Mouse (Mus musculus) neural tube, embryonic 12.5 days (tissue): ENCODE data around the gene Perm1. TPM values are rescaled to one million over a fixed set of nuclear protein-coding genes. Genes with fewer than 3 reads are reported as not detected.

ENCODE experiments used
- ATAC-seq: fragments of 200-750 bp; cut with Nextera tagmentation; 2 replicates; pipeline ENCODE4 v1.8.0; 2017; ENCODE audit warnings: low read depth, mild to moderate bottlenecking, moderate TSS enrichment, moderate library complexity; ENCODE audit not compliant: low FRiP score
- H3K27ac ChIP-seq: fragments of 300-500 bp; sonication (generic); 2 replicates; pipeline ENCODE4 v1.5.1; 2016
- H3K27me3 ChIP-seq: fragments of 300-500 bp; sonication (generic); replicated peaks from 2 replicates; pipeline ENCODE4 v1.6.1; 2016; ENCODE audit warnings: mild to moderate bottlenecking
- H3K36me3 ChIP-seq: fragments of 300-500 bp; sonication (generic); 2 replicates; pipeline ENCODE4 v1.6.1; 2016; ENCODE audit warnings: mild to moderate bottlenecking
- H3K4me1 ChIP-seq: fragments of 300-500 bp; sonication (generic); 2 replicates; pipeline ENCODE4 v1.6.1; 2016
- H3K4me2 ChIP-seq: fragments of 300-500 bp; sonication (generic); replicated peaks from 2 replicates; pipeline ENCODE4 v1.6.1; 2016; ENCODE audit warnings: mild to moderate bottlenecking
- H3K4me3 ChIP-seq: fragments of 300-500 bp; sonication (generic); 2 replicates; pipeline ENCODE4 v1.5.1; 2016
- H3K9ac ChIP-seq: fragments of 300-500 bp; sonication (generic); 2 replicates; pipeline ENCODE4 v1.6.1; 2016; ENCODE audit warnings: mild to moderate bottlenecking
- H3K9me3 ChIP-seq: fragments of 300-500 bp; sonication (generic); 2 replicates; pipeline ENCODE4 v1.6.1; 2016; ENCODE audit warnings: mild to moderate bottlenecking
- WGBS: fragments of 180-500 bp; shearing (Covaris S2); methylation state at CpG from one replicate; pipeline ENCODE4 v1.1.7; 2016; 5-methylcytosine and 5-hydroxymethylcytosine counted together
- microRNA-seq: library from miRNA; unstranded; fragments of <30 nt; microRNA quantifications from one replicate; pipeline ENCODE4, GENCODE M21; 2017
- polyA plus RNA-seq: library from polyadenylated mRNA; unstranded; fragments of >200 nt; fragmentation: Nextera tagmentation; extraction: Ambion mirVana; gene quantifications from 2 replicates; pipeline ENCODE4 v1.2.1, GENCODE M21; 2016

Perm1 gene
- polyA plus RNA-seq, 1 experiment from 2014 or later: 2.0 TPM

DNA sequence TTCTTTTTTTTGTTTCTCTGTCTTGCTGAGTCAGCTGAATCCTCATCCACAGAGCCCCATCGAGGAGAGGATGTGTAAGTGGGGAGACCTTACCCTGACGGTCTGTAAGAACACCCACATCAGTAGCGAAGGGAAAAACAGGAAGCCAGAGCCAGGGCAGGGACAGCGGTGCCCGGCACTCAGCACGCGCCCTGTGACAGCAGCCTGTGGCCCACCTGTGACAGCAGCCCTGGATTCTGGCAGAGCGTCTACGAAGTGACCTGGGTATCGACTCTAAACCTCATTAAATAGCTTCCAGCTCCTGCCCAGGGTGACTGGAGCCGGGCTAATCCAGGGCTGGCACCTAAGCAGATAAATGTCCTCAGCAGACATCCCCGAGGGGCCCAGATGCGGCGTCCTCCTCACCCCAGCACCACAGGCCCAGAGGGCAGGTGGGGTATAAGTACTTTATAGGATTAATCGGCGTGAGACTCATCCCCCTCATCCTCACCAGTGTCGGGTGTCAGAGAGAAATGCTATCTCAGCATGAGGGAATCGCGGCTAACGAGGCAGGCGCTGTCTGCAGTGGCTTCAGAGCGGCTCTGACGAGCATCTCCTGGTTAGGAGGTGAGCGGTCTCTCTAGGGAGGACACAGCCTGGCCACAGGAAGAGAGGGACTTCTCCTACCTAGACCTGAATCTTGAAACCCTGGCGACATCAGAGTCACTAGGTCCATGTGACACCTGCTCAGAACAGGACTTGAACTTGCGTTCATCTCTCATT is 39.6 kb downstream of the Perm1 start, which contains the start of gene Samd11:
TSS of gene Samd11 (minus strand) at position 580 of the 762 bp plus-strand sequence.
- 3% methylated on average over 26 of the region's 26 CpGs for WGBS
- Histone ChIP-seq H3K27ac (no peak within 1 kb of the TSS), H3K27me3 (peaks cover 27% of the 10 kb centered on the region), H3K4me1 (peaks cover 13% of the 10 kb centered on the region), H3K4me3 (peak within 1 kb of the TSS; percentile 22), H3K9ac (no peak within 1 kb of the TSS), H3K4me2 (peak within 1 kb of the TSS; percentile 49), H3K36me3 (no peaks in the 10 kb centered on the region), H3K9me3 (no peaks in the 10 kb centered on the region)
- ATAC-seq: peak; percentile 51; the same call in 1 of the 2 replicates

Small RNA genes within 50 kb of the gene (microRNA-seq; reads per million reads assigned to microRNA genes)
- 4.8 reads per million, percentile 14 among the genes with 10 or more reads in this experiment for gene Mir7658

Other genes starting within 250 kb of the Perm1 start
- 20.2 and 20.6 TPM in 2 replicates for gene B3galt6, start 223.2 kb upstream of the Perm1 start, polyA plus RNA-seq
- 129 and 133 TPM in 2 replicates for gene Sdf4, start 223.0 kb upstream of the Perm1 start, polyA plus RNA-seq
- 0.52 and 0.81 TPM in 2 replicates for gene Tnfrsf4, start 202.0 kb upstream of the Perm1 start, polyA plus RNA-seq
- 1.6 and 2.0 TPM in 2 replicates for gene Tnfrsf18, start 189.7 kb upstream of the Perm1 start, polyA plus RNA-seq
- gene Ttll10, start 156.5 kb upstream of the Perm1 start, polyA plus RNA-seq: 0.20 TPM in 1 of 2 replicates, not detected in the other
- gene 9430015G10Rik, start 105.9 kb upstream of the Perm1 start, polyA plus RNA-seq: 42.4 and 45.6 TPM in 2 replicates
- gene Rnf223, start 85.4 kb upstream of the Perm1 start, polyA plus RNA-seq: 0.52 TPM in 2 replicates
- 149 and 165 TPM in 2 replicates for gene Agrn, start 18.4 kb upstream of the Perm1 start, polyA plus RNA-seq
- gene Isg15, start 15.1 kb upstream of the Perm1 start, polyA plus RNA-seq: 0.89 and 1.6 TPM in 2 replicates
- 6.8 and 7.0 TPM in 2 replicates for gene AW011738, start 12.6 kb upstream of the Perm1 start, polyA plus RNA-seq
- 27.3 and 29.0 TPM in 2 replicates for gene Plekhn1, start 19.0 kb downstream of the Perm1 start, polyA plus RNA-seq
- gene Noc2l, start 20.1 kb downstream of the Perm1 start, polyA plus RNA-seq: 74.0 and 74.5 TPM in 2 replicates
- gene Samd11, start 39.8 kb downstream of the Perm1 start, polyA plus RNA-seq: 2.6 and 2.9 TPM in 2 replicates
- not detected in 2 replicates for gene Vmn2r-ps159, start 115.2 kb downstream of the Perm1 start, polyA plus RNA-seq